Mouse (Mus musculus) megakaryocyte, embryonic 14.5 days (primary cell): ENCODE data around the gene Tbcd.

Experiments used
- FLI1 ChIP-seq: IDR thresholded peaks from 2 replicates; pipeline ENCODE4 v1.6.1; 2012; ENCODE audit warnings: low read length, inconsistent platforms, mixed read lengths
- GATA1 ChIP-seq: IDR thresholded peaks from 3 replicates; pipeline ENCODE4 v1.6.1; 2012; ENCODE audit warnings: mixed read lengths, low read length, inconsistent platforms, borderline replicate concordance

- TF ChIP-seq GATA1 (no peak), FLI1 (no peak)
These were observed 30.1 kb upstream of the Tbcd start for GRCm38 (mm10) chr11:121421553-121422173.
